Mouse (Mus musculus) common myeloid progenitor, adult 5-6 weeks (primary cell): ENCODE measurements around the gene 4930451I11Rik. TPM values are rescaled to one million over a fixed set of nuclear protein-coding genes. Genes with fewer than 3 reads are reported as not detected.

Experiments used
- ATAC-seq: replicated peaks from 2 replicates; pipeline ENCODE4 v1.8.0; 2016; ENCODE audit warnings: low read depth, mild to moderate bottlenecking, moderate TSS enrichment, inconsistent platforms; ENCODE audit not compliant: poor library complexity, severe bottlenecking
- total RNA-seq: library from RNA; stranded (forward); fragments of 200-1000, 187-1606 nt; gene quantifications from 2 replicates; pipeline ENCODE4 v1.2.3, GENCODE M21; 2017

4930451I11Rik gene
- total RNA-seq, 1 experiment from 2014 or later: not detected

GRCm38 (mm10) chr7:126785056-126785455, 46.4 kb downstream of the 4930451I11Rik start:
- ATAC-seq: no peak

GRCm38 (mm10) chr7:126784469-126784868, 47.0 kb downstream of the 4930451I11Rik start:
- no peak for ATAC-seq

DNA sequence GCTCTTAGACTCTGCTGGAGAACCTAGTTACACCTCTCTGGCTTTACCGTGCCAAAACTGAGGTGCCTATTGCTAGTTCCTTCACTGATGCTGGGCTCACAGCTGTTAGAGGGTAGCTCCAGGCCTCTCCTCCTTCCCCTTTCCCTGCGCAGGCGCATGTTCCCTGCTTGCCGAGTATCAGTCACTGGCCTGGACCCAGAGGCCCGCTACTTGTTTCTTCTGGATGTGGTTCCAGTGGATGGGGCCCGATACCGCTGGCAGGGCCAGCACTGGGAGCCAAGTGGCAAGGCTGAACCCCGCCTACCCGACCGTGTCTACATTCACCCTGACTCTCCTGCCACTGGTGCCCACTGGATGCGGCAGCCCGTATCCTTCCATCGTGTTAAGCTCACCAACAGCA, 48.7 kb downstream of the 4930451I11Rik start:
- ATAC-seq: no peak

DNA sequence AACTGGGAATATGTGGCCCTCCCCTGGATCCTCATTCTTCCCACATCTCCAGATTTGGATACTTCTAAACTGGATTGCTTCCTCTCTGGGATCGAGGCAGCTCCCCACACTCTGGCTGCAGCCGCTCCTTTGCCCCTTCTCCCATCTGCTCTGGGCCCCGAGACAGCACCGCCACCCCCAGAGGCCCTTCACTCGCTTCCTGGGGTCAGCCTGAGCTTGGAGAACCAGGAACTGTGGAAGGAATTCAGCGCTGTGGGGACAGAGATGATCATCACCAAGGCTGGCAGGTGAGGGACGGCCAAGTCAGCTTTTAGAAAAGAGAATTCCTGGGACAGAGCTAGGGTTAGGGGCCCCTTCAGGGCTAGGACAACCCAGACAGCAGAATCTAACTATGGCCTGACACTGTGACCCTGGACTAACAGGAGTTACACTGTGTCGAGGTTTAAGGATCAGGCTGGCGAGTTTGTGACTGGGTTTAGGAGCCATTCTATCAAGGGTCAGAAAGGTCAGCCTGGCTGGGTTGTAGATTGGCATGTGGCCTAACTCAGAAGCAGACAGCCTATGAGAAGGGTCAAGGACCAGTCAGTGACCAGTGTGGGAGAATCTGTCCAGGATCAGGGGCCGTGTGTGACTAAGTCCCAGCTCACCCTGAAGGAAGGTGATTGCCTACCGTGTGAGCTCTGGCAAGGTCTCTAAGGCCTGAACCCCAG, 49.6 kb downstream of the 4930451I11Rik start:
- no peak for ATAC-seq

DNA sequence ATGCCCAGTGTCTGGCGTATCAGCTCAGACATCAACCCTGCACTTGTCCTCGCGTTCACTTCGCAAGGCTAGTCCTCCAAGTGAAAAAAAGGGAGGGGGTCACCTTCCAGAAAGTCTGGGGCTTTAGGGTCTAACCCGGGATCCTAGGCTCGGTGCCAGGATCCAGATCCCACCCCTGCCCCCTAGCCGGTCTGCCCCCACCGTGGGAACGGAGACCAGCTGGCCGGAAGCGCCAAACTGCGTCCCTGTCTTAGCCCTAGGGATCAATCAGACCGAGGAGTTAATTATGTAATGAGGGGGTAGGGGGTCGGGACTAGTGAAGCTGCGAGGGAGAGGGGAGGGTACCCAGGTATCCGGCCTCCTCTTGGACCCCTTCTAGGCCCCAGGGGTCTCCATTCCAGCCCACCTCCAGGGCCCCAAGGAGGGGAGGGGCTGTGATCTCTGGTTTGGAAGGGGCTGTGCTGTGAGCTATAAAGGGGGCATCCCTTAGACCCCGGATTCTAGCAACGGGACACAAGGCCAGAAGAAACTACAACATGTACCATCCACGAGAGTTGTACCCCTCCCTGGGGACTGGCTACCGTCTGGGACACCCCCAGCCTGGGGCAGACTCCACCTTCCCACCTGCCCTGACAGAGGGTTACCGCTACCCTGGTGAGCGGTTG, 50.3 kb downstream of the 4930451I11Rik start, which contains the start of gene Tbx6:
TSS of gene Tbx6 (plus strand) at position 513 of the 665 bp plus-strand sequence.
- ATAC-seq: no peak

Other genes starting within 250 kb of the 4930451I11Rik start
- gene Apobr, start 246.7 kb downstream of the 4930451I11Rik start, total RNA-seq: 5.7 and 6.5 TPM in 2 replicates
- 18.1 and 21.2 TPM in 2 replicates for gene Cln3, start 245.8 kb downstream of the 4930451I11Rik start, total RNA-seq
- gene Il27, start 236.7 kb downstream of the 4930451I11Rik start, total RNA-seq: 0.23 TPM in 1 of 2 replicates, not detected in the other
- gene Nupr1, start 200.8 kb downstream of the 4930451I11Rik start, total RNA-seq: 2.5 and 2.8 TPM in 2 replicates
- 40.8 and 51.8 TPM in 2 replicates for gene Sgf29, start 182.3 kb downstream of the 4930451I11Rik start, total RNA-seq
- 0.37 TPM in 1 of 2 replicates, not detected in the other for gene Sult1a1, start 155.2 kb downstream of the 4930451I11Rik start, total RNA-seq
- 119 and 144 TPM in 2 replicates for gene Bola2, start 136.2 kb downstream of the 4930451I11Rik start, total RNA-seq
- gene Slx1b, start 135.9 kb downstream of the 4930451I11Rik start, total RNA-seq: 3.4 and 6.0 TPM in 2 replicates
- gene Coro1a, start 123.9 kb downstream of the 4930451I11Rik start, total RNA-seq: 301 and 302 TPM in 2 replicates
- gene Mapk3, start 72.0 kb downstream of the 4930451I11Rik start, total RNA-seq: 23.0 and 28.2 TPM in 2 replicates
- 2.3 and 5.1 TPM in 2 replicates for gene Gdpd3, start 65.3 kb downstream of the 4930451I11Rik start, total RNA-seq
- 38.9 and 42.7 TPM in 2 replicates for gene Ypel3, start 54.7 kb downstream of the 4930451I11Rik start, total RNA-seq
- not detected in 2 replicates for gene Tbx6, start 50.2 kb downstream of the 4930451I11Rik start, total RNA-seq
- gene Ppp4c, start 39.1 kb downstream of the 4930451I11Rik start, total RNA-seq: 120 and 125 TPM in 2 replicates
- gene Fam57b, start 34.0 kb downstream of the 4930451I11Rik start, total RNA-seq: not detected in 2 replicates
- gene Doc2a, start 15.8 kb upstream of the 4930451I11Rik start, total RNA-seq: not detected in 2 replicates
- gene Hirip3, start 30.3 kb upstream of the 4930451I11Rik start, total RNA-seq: 283 and 331 TPM in 2 replicates
- 33.4 and 43.2 TPM in 2 replicates for gene Ino80e, start 30.7 kb upstream of the 4930451I11Rik start, total RNA-seq
- gene Taok2, start 53.1 kb upstream of the 4930451I11Rik start, total RNA-seq: 32.2 and 42.2 TPM in 2 replicates
- gene Tmem219, start 91.3 kb upstream of the 4930451I11Rik start, total RNA-seq: 21.1 and 31.9 TPM in 2 replicates
- gene Kctd13, start 97.2 kb upstream of the 4930451I11Rik start, total RNA-seq: 9.6 and 13.2 TPM in 2 replicates
- gene Asphd1, start 117.9 kb upstream of the 4930451I11Rik start, total RNA-seq: not detected in 2 replicates
- gene Sez6l2, start 118.9 kb upstream of the 4930451I11Rik start, total RNA-seq: 0.14 and 1.9 TPM in 2 replicates
- 33.7 and 60.5 TPM in 2 replicates for gene Cdipt, start 144.3 kb upstream of the 4930451I11Rik start, total RNA-seq
- 1.0 and 2.3 TPM in 2 replicates for gene Cdiptos, start 144.5 kb upstream of the 4930451I11Rik start, total RNA-seq
- gene Mvp, start 183.0 kb upstream of the 4930451I11Rik start, total RNA-seq: 19.3 and 21.8 TPM in 2 replicates
- not detected in 2 replicates for gene Pagr1b, start 184.8 kb upstream of the 4930451I11Rik start, total RNA-seq
- gene Pagr1a, start 185.7 kb upstream of the 4930451I11Rik start, total RNA-seq: 36.7 TPM in 1 of 2 replicates, not detected in the other
- 30.9 and 33.1 TPM in 2 replicates for gene Gm42742, start 189.5 kb upstream of the 4930451I11Rik start, total RNA-seq
- 1.3 TPM in 1 of 2 replicates, not detected in the other for gene Prrt2, start 189.6 kb upstream of the 4930451I11Rik start, total RNA-seq
- gene Maz, start 195.4 kb upstream of the 4930451I11Rik start, total RNA-seq: 59.0 and 67.8 TPM in 2 replicates
- 81.6 and 90.9 TPM in 2 replicates for gene Kif22, start 210.8 kb upstream of the 4930451I11Rik start, total RNA-seq